Mouse (Mus musculus): ENCODE measurements around the gene Btbd18. TPM values are rescaled to one million over a fixed set of nuclear protein-coding genes. Genes with fewer than 3 reads are reported as not detected.
"Not testable (repeated sequence)": the region's sequence is repeated elsewhere in the genome, so short reads cannot be mapped to it uniquely, and the experiment has no call there.

Btbd18 gene
- polyA plus RNA-seq, 1 experiment from 2014 or later = 0.22 TPM

GRCm38 (mm10) chr2:84653354-84653753 is 5.5 kb upstream of the Btbd18 start:
- no peaks in the 10 kb centered on the region for H3K36me3 ChIP-seq
- no peak overlapping the region for H3K4me3 ChIP-seq
- no peak for DNase-seq (ENCODE audit: low spot score)
- peaks cover 13% of the 10 kb centered on the region for H3K4me1 ChIP-seq
- H3K27ac ChIP-seq (replicated peaks) = no peak overlapping the region
- no peaks in the 10 kb centered on the region for H3K9me3 ChIP-seq (replicated peaks)
- H3K27me3 ChIP-seq (ENCODE audit: low read depth, poor library complexity, severe bottlenecking) = no peaks in the 10 kb centered on the region

- Histone ChIP-seq H3K27ac (replicated peaks) (no peak overlapping the region), H3K27me3 (ENCODE audit: low read depth, poor library complexity, severe bottlenecking) (no peaks in the 10 kb centered on the region), H3K4me3 (no peak overlapping the region), H3K4me1 (no peaks in the 10 kb centered on the region), H3K9me3 (replicated peaks) (no peaks in the 10 kb centered on the region), H3K36me3 (no peaks in the 10 kb centered on the region)
- 74% methylated on average over 1 of the region's 1 CpGs for WGBS
- DNase-seq (ENCODE audit: low spot score) = no peak
These were observed 3.0 kb upstream of the Btbd18 start for GRCm38 (mm10) chr2:84655864-84656263.

- Histone ChIP-seq H3K27ac (replicated peaks) (no peak overlapping the region), H3K9me3 (replicated peaks) (no peaks in the 10 kb centered on the region), H3K4me1 (no peaks in the 10 kb centered on the region), H3K36me3 (no peaks in the 10 kb centered on the region), H3K27me3 (ENCODE audit: low read depth, poor library complexity, severe bottlenecking) (no peaks in the 10 kb centered on the region), H3K4me3 (no peak overlapping the region)
- WGBS = 73% methylated on average over 3 of the region's 3 CpGs
- no peak for DNase-seq (ENCODE audit: low spot score)
These were observed 1.4 kb downstream of the Btbd18 start for GRCm38 (mm10) chr2:84660253-84660652.

- WGBS = 37% methylated on average over 2 of the region's 2 CpGs
- Histone ChIP-seq H3K4me1 (no peaks in the 10 kb centered on the region), H3K27me3 (ENCODE audit: low read depth, poor library complexity, severe bottlenecking) (no peaks in the 10 kb centered on the region)
These were observed 4.0 kb downstream of the Btbd18 start for GRCm38 (mm10) chr2:84662866-84663265.

GRCm38 (mm10) chr2:84666081-84666480 is 7.2 kb downstream of the Btbd18 start:
- peaks cover 17% of the 10 kb centered on the region for H3K4me1 ChIP-seq
- no peak overlapping the region for H3K27ac ChIP-seq (replicated peaks)
- WGBS = 65% methylated on average over 12 of the region's 12 CpGs

More at GRCm38 (mm10) chr2:84662866-84663265, 4.0 kb downstream of the Btbd18 start:
- peak; percentile 36 for DNase-seq (ENCODE audit: low spot score)
- Histone ChIP-seq H3K9me3 (replicated peaks) (no peaks in the 10 kb centered on the region), H3K27ac (replicated peaks) (no peak overlapping the region), H3K36me3 (peaks cover 12% of the 10 kb centered on the region), H3K4me3 (no peak overlapping the region)

GRCm38 (mm10) chr2:84669828-84670568 is 11.1 kb downstream of the Btbd18 start:
- H3K36me3 ChIP-seq = peaks cover 56% of the 10 kb centered on the region
- 3% methylated on average over 39 of the region's 39 CpGs for WGBS

More at GRCm38 (mm10) chr2:84666081-84666480, 7.2 kb downstream of the Btbd18 start:
- no peaks in the 10 kb centered on the region for H3K9me3 ChIP-seq (replicated peaks)
- peaks cover 28% of the 10 kb centered on the region for H3K36me3 ChIP-seq
- DNase-seq (ENCODE audit: low spot score) = no peak
- no peaks in the 10 kb centered on the region for H3K27me3 ChIP-seq (ENCODE audit: low read depth, poor library complexity, severe bottlenecking)
- H3K4me3 ChIP-seq = no peak overlapping the region

GRCm38 (mm10) chr2:84670569-84670933 is 11.7 kb downstream of the Btbd18 start, which contains the start of gene Selenoh:
TSS of gene Selenoh (minus strand) at chr2:84670770.
- H3K27me3 ChIP-seq (ENCODE audit: low read depth, poor library complexity, severe bottlenecking) = no peaks in the 10 kb centered on the region
- peak; percentile 94 for DNase-seq (ENCODE audit: low spot score)
- 0% methylated on average over 20 of the region's 20 CpGs for WGBS
- peaks cover 19% of the 10 kb centered on the region for H3K4me1 ChIP-seq
- no peaks in the 10 kb centered on the region for H3K9me3 ChIP-seq (replicated peaks)
- peaks cover 61% of the 10 kb centered on the region for H3K36me3 ChIP-seq
- peak within 1 kb of the TSS; percentile 99 for H3K27ac ChIP-seq (replicated peaks)
- peak within 1 kb of the TSS; percentile 88 for H3K4me3 ChIP-seq

More at GRCm38 (mm10) chr2:84669828-84670568, 11.1 kb downstream of the Btbd18 start:
- peak overlapping the region; percentile 88 for H3K4me3 ChIP-seq
- no peak for DNase-seq (ENCODE audit: low spot score)
- peaks cover 19% of the 10 kb centered on the region for H3K4me1 ChIP-seq
- H3K9me3 ChIP-seq (replicated peaks) = no peaks in the 10 kb centered on the region
- no peaks in the 10 kb centered on the region for H3K27me3 ChIP-seq (ENCODE audit: low read depth, poor library complexity, severe bottlenecking)
- H3K27ac ChIP-seq (replicated peaks) = peak overlapping the region; percentile 99

GRCm38 (mm10) chr2:84671535-84671934 is 12.7 kb downstream of the Btbd18 start:
- DNase-seq (ENCODE audit: low spot score); H3K9me3 ChIP-seq (replicated peaks); H3K27me3 ChIP-seq (ENCODE audit: low read depth, poor library complexity, severe bottlenecking); H3K4me3 ChIP-seq: not testable (repeated sequence)
- WGBS = 74% methylated on average over 4 of the region's 5 CpGs
- Histone ChIP-seq H3K36me3 (peaks cover 70% of the 10 kb centered on the region), H3K4me1 (peaks cover 22% of the 10 kb centered on the region), H3K27ac (replicated peaks) (0 out of 2 replicates have a peak overlapping the region, but pooled peaks have one; percentile 99)

GRCm38 (mm10) chr2:84677270-84677967 is 18.5 kb downstream of the Btbd18 start:
- H3K4me1 ChIP-seq = peaks cover 24% of the 10 kb centered on the region
- H3K27ac ChIP-seq (replicated peaks) = peak overlapping the region; percentile 84
- peaks cover 60% of the 10 kb centered on the region for H3K36me3 ChIP-seq
- H3K4me3 ChIP-seq = peak overlapping the region; percentile 99
- DNase-seq (ENCODE audit: low spot score) = no peak
- 10% methylated on average over 22 of the region's 22 CpGs for WGBS
- H3K27me3 ChIP-seq (ENCODE audit: low read depth, poor library complexity, severe bottlenecking) = no peaks in the 10 kb centered on the region
- no peaks in the 10 kb centered on the region for H3K9me3 ChIP-seq (replicated peaks)

- Histone ChIP-seq H3K36me3 (peaks cover 58% of the 10 kb centered on the region), H3K9me3 (replicated peaks) (no peaks in the 10 kb centered on the region), H3K27ac (replicated peaks) (peak within 1 kb of the TSS; percentile 91), H3K27me3 (ENCODE audit: low read depth, poor library complexity, severe bottlenecking) (no peaks in the 10 kb centered on the region), H3K4me3 (peak within 1 kb of the TSS; percentile 99), H3K4me1 (peaks cover 24% of the 10 kb centered on the region)
- WGBS = under 1% methylated on average over 44 of the region's 44 CpGs
- DNase-seq (ENCODE audit: low spot score) = peak; percentile 96
These were observed 19.3 kb downstream of the Btbd18 start, which contains the start of the genes Gm28635 and Med19 for GRCm38 (mm10) chr2:84677968-84678880. TSS of gene Gm28635 (minus strand) at chr2:84678041. TSS of gene Med19 (plus strand) at chr2:84678402.

GRCm38 (mm10) chr2:84679016-84679415 is 20.1 kb downstream of the Btbd18 start, which contains the start of gene Tmx2:
TSS of gene Tmx2 (minus strand) at chr2:84679140.
- Histone ChIP-seq H3K36me3 (peaks cover 52% of the 10 kb centered on the region), H3K4me1 (peaks cover 24% of the 10 kb centered on the region), H3K27ac (replicated peaks) (peak within 1 kb of the TSS; percentile 91), H3K27me3 (ENCODE audit: low read depth, poor library complexity, severe bottlenecking) (no peaks in the 10 kb centered on the region), H3K4me3 (peak within 1 kb of the TSS; percentile 99), H3K9me3 (replicated peaks) (no peaks in the 10 kb centered on the region)
- DNase-seq (ENCODE audit: low spot score) = no peak
- WGBS = 24% methylated on average over 8 of the region's 8 CpGs

GRCm38 (mm10) chr2:84682605-84683183 is 23.8 kb downstream of the Btbd18 start:
- Histone ChIP-seq H3K36me3 (peaks cover 64% of the 10 kb centered on the region), H3K4me1 (peaks cover 11% of the 10 kb centered on the region), H3K27me3 (ENCODE audit: low read depth, poor library complexity, severe bottlenecking) (no peaks in the 10 kb centered on the region), H3K4me3 (no peak overlapping the region), H3K9me3 (replicated peaks) (no peaks in the 10 kb centered on the region), H3K27ac (replicated peaks) (no peak overlapping the region)
- DNase-seq (ENCODE audit: low spot score) = no peak
- 86% methylated on average over 6 of the region's 6 CpGs for WGBS

Measured in midbrain, embryonic 10.5 days (tissue).